Mouse (Mus musculus) small intestine, adult 2 months (tissue): ENCODE data around the gene P4ha2.

Experiments
- CTCF ChIP-seq: fragments of 200-500 bp; IDR thresholded peaks from 2 replicates; pipeline ENCODE4 v1.5.1; 2012; ENCODE audit warnings: low read depth, mild to moderate bottlenecking, control low read depth, inconsistent platforms, low read length, moderate library complexity, mixed read lengths; ENCODE audit not compliant: insufficient replicate concordance, insufficient read length; ENCODE audit errors: extremely low read depth
- POLR2A ChIP-seq: fragments of 200-500 bp; IDR thresholded peaks from 2 replicates; pipeline ENCODE4 v1.6.1; 2012; ENCODE audit warnings: low read depth, mild to moderate bottlenecking, control low read depth, inconsistent platforms, low read length, moderate library complexity

GRCm38 (mm10) chr11:54092188-54092587, 7.7 kb upstream of the P4ha2 start:
- no peak for TF ChIP-seq CTCF
- no peak for TF ChIP-seq POLR2A
